7 mouse cellular contexts compared by ENCODE assay signal in genomic region chrX:95443898-95444775, GRCm38 (mm10). TPM values are rescaled to one million over a fixed set of nuclear protein-coding genes. Genes with fewer than 3 reads are reported as not detected.
DNase-seq lines count a peak whose midpoint lies in the region; ATAC-seq lines count a peak whose summit lies in the region.

No protein-coding gene starts in this region.

- ATAC-seq in hindbrain, embryonic 15.5 days (ENCODE audit: low FRiP score, low read depth): peak; percentile 92

- 20% methylated on average over 34 of the region's 42 CpGs for WGBS in hindbrain, embryonic 15.5 days

- no peaks in the 10 kb centered on the region for H3K9me3 ChIP-seq in hindbrain, embryonic 15.5 days
- H3K9me3 ChIP-seq in megakaryocyte, embryonic 14.5 days: peaks cover 5% of the 10 kb centered on the region; the same call in 1 of the 2 replicates

- no peaks in the 10 kb centered on the region for H3K36me3 ChIP-seq in hindbrain, embryonic 15.5 days
- peaks cover 2% of the 10 kb centered on the region for H3K36me3 ChIP-seq in megakaryocyte, embryonic 14.5 days (replicated peaks; ENCODE audit: low read length)

- no peaks in the 10 kb centered on the region for H3K27me3 ChIP-seq in hindbrain, embryonic 15.5 days
- peaks cover 13% of the 10 kb centered on the region for H3K27me3 ChIP-seq in megakaryocyte, embryonic 14.5 days (replicated peaks)

- H3K9ac ChIP-seq in hindbrain, embryonic 15.5 days: peak overlapping the region; percentile 67

- DNase-seq in WW6 (ENCODE audit: low read depth, low spot score): peak; percentile 9
- DNase-seq in cerebellum, adult 8-10 months: peak; percentile 47
- peak; percentile 14 to 31 for DNase-seq in frontal cortex, postnatal 10 days (ENCODE audit: low spot score in 2 of 2)
- peak; percentile 20 to 21 for DNase-seq in left cerebral cortex, adult 8-10 months (ENCODE audit: low spot score in 2 of 2)
- peak; percentile 7 for DNase-seq in skeletal muscle tissue, adult 2 months (ENCODE audit: low read depth, low spot score)

- H3K4me1 ChIP-seq in hindbrain, embryonic 15.5 days (replicated peaks): peaks cover 19% of the 10 kb centered on the region; the same call in 1 of the 2 replicates
- peaks cover 36% of the 10 kb centered on the region for H3K4me1 ChIP-seq in megakaryocyte, embryonic 14.5 days

- peak overlapping the region; percentile 64 for H3K4me3 ChIP-seq in hindbrain, embryonic 15.5 days
- peak overlapping the region; percentile 93 for H3K4me3 ChIP-seq in megakaryocyte, embryonic 14.5 days (replicated peaks)

- H3K27ac ChIP-seq in hindbrain, embryonic 15.5 days (replicated peaks): peak overlapping the region; percentile 84

- peak overlapping the region; percentile 66 for H3K4me2 ChIP-seq in hindbrain, embryonic 15.5 days

RNA-seq across cellular contexts. Expression of gene Amer1, which starts 0.5 kb away (rescaled TPM):
- polyA plus RNA-seq in hindbrain, embryonic 15.5 days (2015; fragmentation: Nextera tagmentation; extraction: Ambion mirVana): 12.3 and 12.9 TPM in 2 replicates
- 1 to 10 TPM; 5.5 to 7.2 (median 5.9) TPM for total RNA-seq in left cerebral cortex, adult 8-10 months (2022)
- polyA plus RNA-seq in megakaryocyte, embryonic 14.5 days (2012; ENCODE audit: insufficient read depth, low replicate concordance): 0.46 TPM in 1 of 2 replicates, not detected in the other

Comparison
In these comparisons a context has a peak if more than half of its experiments do, and no peak if none do; other contexts are left out.
1. Peak in every context shown above with its lines: DNase-seq, ATAC-seq, H3K4me3 ChIP-seq and H3K27ac ChIP-seq.